Mouse (Mus musculus) kidney, postnatal 0 days (tissue): ENCODE data around the gene Nfya. TPM values are rescaled to one million over a fixed set of nuclear protein-coding genes. Genes with fewer than 3 reads are reported as not detected.

Source experiments
- ATAC-seq: fragments of 200-750 bp; cut with Nextera tagmentation; replicated peaks from 2 replicates; pipeline ENCODE4 v1.8.0; 2017; ENCODE audit warnings: low read depth, moderate number of reproducible peaks, moderate TSS enrichment, moderate library complexity; ENCODE audit not compliant: low FRiP score
- DNase-seq: peaks from one replicate; pipeline ENCODE4 v3.0.0-alpha.2; 2016; ENCODE audit warnings: low spot score
- H3K27ac ChIP-seq: fragments of 300-500 bp; sonication (generic); 2 replicates; pipeline ENCODE4 v1.5.1; 2014; ENCODE audit warnings: mild to moderate bottlenecking
- H3K27me3 ChIP-seq: fragments of 300-500 bp; sonication (generic); 2 replicates; pipeline ENCODE4 v1.6.1; 2014; ENCODE audit warnings: low read length, mixed read lengths; ENCODE audit not compliant: insufficient read depth
- H3K36me3 ChIP-seq: fragments of 300-500 bp; sonication (generic); 2 replicates; pipeline ENCODE4 v1.6.1; 2014; ENCODE audit warnings: low read length, mixed read lengths; ENCODE audit not compliant: insufficient read depth
- H3K4me1 ChIP-seq: fragments of 300-500 bp; sonication (generic); replicated peaks from 2 replicates; pipeline ENCODE4 v1.6.1; 2014; ENCODE audit warnings: antibody characterized with exemption, low read length, mixed read lengths; ENCODE audit not compliant: insufficient read depth
- H3K4me2 ChIP-seq: fragments of 300-500 bp; sonication (generic); 2 replicates; pipeline ENCODE4 v1.6.1; 2014; ENCODE audit warnings: mild to moderate bottlenecking, low read length, moderate library complexity, mixed read lengths
- H3K4me3 ChIP-seq: fragments of 300-500 bp; sonication (generic); replicated peaks from 2 replicates; pipeline ENCODE4 v1.5.1; 2014; ENCODE audit warnings: low read depth, low read length
- H3K9ac ChIP-seq: fragments of 300-500 bp; sonication (generic); 2 replicates; pipeline ENCODE4 v1.6.1; 2014; ENCODE audit warnings: low read depth, low read length
- H3K9me3 ChIP-seq: fragments of 300-500 bp; sonication (generic); replicated peaks from 2 replicates; pipeline ENCODE4 v1.6.1; 2016; ENCODE audit warnings: low read length, inconsistent platforms, mixed read lengths
- CTCF ChIP-seq: IDR thresholded peaks from 2 replicates; pipeline ENCODE4 v1.5.1; 2016; ENCODE audit warnings: antibody characterized with exemption, low read depth, mild to moderate bottlenecking, moderate library complexity
- WGBS: fragments of 180-500 bp; shearing (Covaris S2); extraction: QIAGEN DNeasy Blood & Tissue Kit; methylation state at CpG from one replicate; pipeline ENCODE4 v1.1.7; 2014; 5-methylcytosine and 5-hydroxymethylcytosine counted together
- polyA plus RNA-seq: library from polyadenylated mRNA; unstranded; fragments of >200 nt; fragmentation: Nextera tagmentation; extraction: Ambion mirVana; gene quantifications from 2 replicates; pipeline ENCODE4 v1.2.1, GENCODE M21; 2015

Nfya gene
- polyA plus RNA-seq, 1 experiment from 2014 or later, result 8.1 TPM

- Histone ChIP-seq H3K27me3 (no peaks in the 10 kb centered on the region), H3K27ac (peak overlapping the region; percentile 40), H3K9me3 (no peaks in the 10 kb centered on the region), H3K4me3 (no peak overlapping the region), H3K36me3 (no peaks in the 10 kb centered on the region), H3K9ac (no peak overlapping the region), H3K4me2 (no peak overlapping the region), H3K4me1 (peaks cover 9% of the 10 kb centered on the region)
- no peak for TF ChIP-seq CTCF
- 60% methylated on average over 9 of the region's 9 CpGs for WGBS
- no peak for ATAC-seq
- DNase-seq, result no peak
Observed at GRCm38 (mm10) chr17:48451753-48452444, 42.2 kb upstream of the Nfya start.

- no peak within 1 kb of the TSS for H3K4me2 ChIP-seq
- peaks cover 9% of the 10 kb centered on the region for H3K4me1 ChIP-seq
- 44% methylated on average over 7 of the region's 7 CpGs for WGBS
- DNase-seq (no peak), ATAC-seq (no peak)
- H3K9ac ChIP-seq, result no peak within 1 kb of the TSS
- no peak within 1 kb of the TSS for H3K4me3 ChIP-seq
- H3K27ac ChIP-seq, result peak within 1 kb of the TSS; percentile 40
- no peak for TF ChIP-seq CTCF
- no peaks in the 10 kb centered on the region for H3K9me3 ChIP-seq
- no peaks in the 10 kb centered on the region for H3K36me3 ChIP-seq
- no peaks in the 10 kb centered on the region for H3K27me3 ChIP-seq
Observed at GRCm38 (mm10) chr17:48451353-48451675, 41.6 kb upstream of the Nfya start, which contains the start of gene Tspo2. Gene Tspo2, minus strand, starts transcription at chr17:48451522.

DNA sequence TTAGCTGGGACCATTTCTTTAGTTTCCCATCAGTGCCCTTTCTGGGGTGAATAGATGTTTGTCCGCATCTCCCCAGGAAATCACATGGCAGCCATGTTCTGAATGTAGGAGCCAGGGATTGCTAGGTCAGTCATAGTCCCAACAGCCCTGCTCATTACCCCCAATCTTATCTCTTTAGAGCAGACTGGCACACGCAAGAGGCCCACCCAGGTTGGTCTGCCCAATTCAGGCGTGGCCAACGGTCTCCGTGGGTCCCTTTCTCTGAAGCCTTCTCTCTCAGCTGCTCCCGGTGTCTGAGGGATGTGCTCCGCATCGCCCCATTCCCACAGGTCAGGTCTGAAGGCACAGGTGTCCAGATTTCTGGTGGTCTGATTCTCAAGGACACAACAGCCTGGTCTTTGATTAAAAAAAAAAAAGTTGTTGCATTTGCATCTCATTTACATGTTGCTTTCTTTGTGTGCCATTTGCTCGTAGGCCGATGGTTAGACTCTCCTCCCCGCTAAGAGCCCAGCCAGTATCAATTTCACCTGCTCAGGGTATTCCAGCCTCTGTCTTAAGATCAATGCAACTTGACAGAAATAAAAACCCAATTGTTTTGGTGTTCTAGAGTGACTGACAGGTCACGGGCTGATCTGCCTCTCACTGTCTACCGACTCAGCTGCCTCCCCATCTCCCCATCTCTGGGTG, 41.1 kb upstream of the Nfya start:
- H3K27ac ChIP-seq, result no peak overlapping the region
- ATAC-seq (no peak), DNase-seq (no peak)
- peaks cover 9% of the 10 kb centered on the region for H3K4me1 ChIP-seq
- whole genome bisulfite sequencing, result 81% methylated on average over 13 of the region's 13 CpGs
- no peak overlapping the region for H3K4me3 ChIP-seq
- no peaks in the 10 kb centered on the region for H3K27me3 ChIP-seq
- H3K9me3 ChIP-seq, result no peaks in the 10 kb centered on the region
- H3K36me3 ChIP-seq, result no peaks in the 10 kb centered on the region
- H3K9ac ChIP-seq, result no peak overlapping the region
- TF ChIP-seq CTCF, result no peak
- H3K4me2 ChIP-seq, result no peak overlapping the region

GRCm38 (mm10) chr17:48447675-48448074, 38.0 kb upstream of the Nfya start:
- H3K36me3 ChIP-seq, result no peaks in the 10 kb centered on the region
- H3K9ac ChIP-seq, result no peak overlapping the region
- no peak overlapping the region for H3K4me2 ChIP-seq
- H3K27me3 ChIP-seq, result no peaks in the 10 kb centered on the region
- H3K27ac ChIP-seq, result no peak overlapping the region
- 67% methylated on average over 8 of the region's 8 CpGs for WGBS
- ATAC-seq, result no peak
- H3K9me3 ChIP-seq, result no peaks in the 10 kb centered on the region
- TF ChIP-seq CTCF, result no peak
- no peak for DNase-seq
- H3K4me1 ChIP-seq, result peaks cover 9% of the 10 kb centered on the region
- H3K4me3 ChIP-seq, result no peak overlapping the region

DNA sequence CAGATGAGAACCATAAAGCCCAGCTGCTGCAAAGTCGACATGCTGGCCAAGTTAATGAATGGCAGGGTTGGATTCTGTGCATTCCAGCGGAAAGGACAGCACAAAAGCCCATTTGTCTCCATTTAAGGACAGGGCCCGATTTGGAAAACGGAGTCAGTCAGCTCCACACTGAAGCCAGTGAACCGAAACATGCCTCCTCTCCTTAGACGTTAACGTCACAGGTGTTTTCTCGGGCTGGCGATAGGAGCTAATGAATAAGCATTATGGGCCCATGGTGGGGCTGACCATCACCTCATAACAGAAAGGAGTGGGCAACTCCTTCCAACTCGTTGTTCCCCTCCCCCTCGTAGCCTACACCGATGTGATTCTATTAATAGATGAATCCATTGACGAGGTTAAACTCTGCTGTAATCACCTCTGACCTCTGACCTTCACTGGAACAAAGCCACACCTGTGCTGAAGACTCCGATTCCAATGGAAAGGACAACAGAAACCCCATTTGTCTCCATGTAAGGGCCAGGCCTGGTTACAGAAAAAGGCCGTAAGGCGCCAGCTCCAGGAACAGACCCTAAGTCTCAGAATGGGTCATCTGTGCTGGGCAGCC, 33.9 kb upstream of the Nfya start:
- peak; percentile 79 for ATAC-seq
- Histone ChIP-seq H3K4me2 (no peak overlapping the region), H3K4me1 (no peaks in the 10 kb centered on the region), H3K9ac (no peak overlapping the region), H3K4me3 (no peak overlapping the region), H3K36me3 (no peaks in the 10 kb centered on the region), H3K27ac (0 out of 2 replicates have a peak overlapping the region, but pooled peaks have one; percentile 37), H3K9me3 (no peaks in the 10 kb centered on the region), H3K27me3 (no peaks in the 10 kb centered on the region)
- no peak for TF ChIP-seq CTCF
- 54% methylated on average over 16 of the region's 16 CpGs for WGBS
- no peak for DNase-seq

- H3K27ac ChIP-seq, result 0 out of 2 replicates have a peak overlapping the region, but pooled peaks have one; percentile 37
- peak; percentile 41 for ATAC-seq
- 34% methylated on average over 7 of the region's 7 CpGs for WGBS
Observed at GRCm38 (mm10) chr17:48442745-48443457, 33.2 kb upstream of the Nfya start.

More at GRCm38 (mm10) chr17:48442745-48443457, 33.2 kb upstream of the Nfya start:
- Histone ChIP-seq H3K36me3 (no peaks in the 10 kb centered on the region), H3K4me2 (no peak overlapping the region), H3K4me3 (no peak overlapping the region), H3K27me3 (no peaks in the 10 kb centered on the region), H3K9ac (no peak overlapping the region), H3K9me3 (no peaks in the 10 kb centered on the region), H3K4me1 (peaks cover 1% of the 10 kb centered on the region; the same call in 1 of the 2 replicates)
- TF ChIP-seq CTCF, result peak; percentile 44; the same call in 1 of the 2 replicates
- peak; percentile 66 for DNase-seq
